Mouse (Mus musculus): ENCODE data around the gene Ufd1. TPM values are rescaled to one million over a fixed set of nuclear protein-coding genes. Genes with fewer than 3 reads are reported as not detected.
A peak's percentile ranks its signal among the peaks of the same experiment; 100 is the strongest.
"Not testable (repeated sequence)": the region's sequence is repeated elsewhere in the genome, so short reads cannot be mapped to it uniquely, and the experiment has no call there.

The Ufd1 gene
- polyA plus RNA-seq, 1 experiment from 2014 or later: 49.2 TPM

DNA sequence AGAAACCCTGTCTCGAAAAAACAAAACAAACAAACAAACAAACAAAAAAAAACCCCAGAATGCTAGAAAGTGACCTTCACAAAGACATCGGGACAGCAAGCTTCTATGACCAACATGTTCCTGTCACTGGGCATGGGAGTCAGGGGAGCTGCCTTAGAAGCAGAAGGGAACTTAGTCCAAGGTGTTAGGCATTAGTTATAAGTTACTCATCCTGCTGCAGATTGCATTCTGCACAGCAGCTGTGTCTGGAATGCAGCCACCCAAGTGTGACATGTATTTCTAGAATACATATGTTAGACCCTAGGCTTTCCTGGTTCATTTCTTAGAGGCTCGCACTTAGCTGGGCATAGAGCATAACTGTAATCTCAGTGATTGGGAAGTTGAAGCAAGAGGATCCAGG is 17.1 kb downstream of the Ufd1 start:
- H3K36me3 ChIP-seq (ENCODE audit: control insufficient read depth, insufficient read depth, low read length): peaks cover 96% of the 10 kb centered on the region
- no peaks in the 10 kb centered on the region for H3K9me3 ChIP-seq (ENCODE audit: control insufficient read depth, low read length)
- H3K27ac ChIP-seq (replicated peaks; ENCODE audit: low read depth, low read length): no peak overlapping the region
- no peaks in the 10 kb centered on the region for H3K27me3 ChIP-seq (replicated peaks; ENCODE audit: control insufficient read depth, insufficient read depth, low read length)
- no peaks in the 10 kb centered on the region for H3K4me1 ChIP-seq (ENCODE audit: control insufficient read depth, insufficient read depth, low read length)
- DNase-seq (ENCODE audit: low spot score): no peak
- H3K9ac ChIP-seq (ENCODE audit: low read depth, low read length): no peak overlapping the region
- no peak overlapping the region for H3K4me3 ChIP-seq (ENCODE audit: low read depth, low read length)
- no peak overlapping the region for H3K4me2 ChIP-seq (ENCODE audit: low read depth, low read length)
- ATAC-seq (ENCODE audit: low read depth): no peak
- over 99% methylated on average over 3 of the region's 3 CpGs for WGBS

- Histone ChIP-seq H3K4me3 (ENCODE audit: low read depth, low read length) (no peak overlapping the region), H3K9ac (ENCODE audit: low read depth, low read length) (no peak overlapping the region), H3K27me3 (replicated peaks; ENCODE audit: control insufficient read depth, insufficient read depth, low read length) (no peaks in the 10 kb centered on the region), H3K4me1 (ENCODE audit: control insufficient read depth, insufficient read depth, low read length) (no peaks in the 10 kb centered on the region), H3K9me3 (ENCODE audit: control insufficient read depth, low read length) (no peaks in the 10 kb centered on the region), H3K36me3 (ENCODE audit: control insufficient read depth, insufficient read depth, low read length) (peaks cover 98% of the 10 kb centered on the region), H3K4me2 (ENCODE audit: low read depth, low read length) (no peak overlapping the region), H3K27ac (replicated peaks; ENCODE audit: low read depth, low read length) (no peak overlapping the region)
- WGBS: 89% methylated on average over 6 of the region's 6 CpGs
- no peak for ATAC-seq (ENCODE audit: low read depth)
- no peak for DNase-seq (ENCODE audit: low spot score)
Measured at GRCm38 (mm10) chr16:18829102-18829501, 17.5 kb downstream of the Ufd1 start.

DNA sequence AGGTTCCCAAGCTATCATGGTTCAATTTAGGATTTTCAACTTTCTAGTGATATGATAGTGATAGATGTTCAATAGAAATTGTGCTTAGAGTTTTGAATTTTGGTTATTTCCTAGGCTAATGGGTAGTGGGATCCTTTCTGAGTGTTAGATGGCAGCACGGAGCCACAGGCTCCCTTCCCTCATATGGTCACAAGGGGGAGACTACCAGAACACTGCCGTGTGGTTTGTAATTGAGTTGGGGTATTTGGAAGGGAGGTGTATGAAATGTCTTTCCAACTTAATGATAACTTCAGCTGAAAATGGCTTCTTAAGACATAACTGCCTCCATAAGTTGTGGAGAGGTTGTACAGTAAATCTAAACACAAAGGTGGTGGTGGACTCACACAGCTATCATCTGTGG is 21.9 kb downstream of the Ufd1 start:
- no peak overlapping the region for H3K27ac ChIP-seq (replicated peaks; ENCODE audit: low read depth, low read length)
- no peak overlapping the region for H3K4me3 ChIP-seq (ENCODE audit: low read depth, low read length)
- H3K27me3 ChIP-seq (replicated peaks; ENCODE audit: control insufficient read depth, insufficient read depth, low read length): no peaks in the 10 kb centered on the region
- ATAC-seq (ENCODE audit: low read depth): no peak
- 72% methylated on average over 2 of the region's 2 CpGs for WGBS
- H3K4me1 ChIP-seq (ENCODE audit: control insufficient read depth, insufficient read depth, low read length): peaks cover 5% of the 10 kb centered on the region; the same call in 1 of the 2 replicates
- no peak overlapping the region for H3K4me2 ChIP-seq (ENCODE audit: low read depth, low read length)
- peaks cover 70% of the 10 kb centered on the region for H3K36me3 ChIP-seq (ENCODE audit: control insufficient read depth, insufficient read depth, low read length)
- DNase-seq (ENCODE audit: low spot score): no peak
- no peaks in the 10 kb centered on the region for H3K9me3 ChIP-seq (ENCODE audit: control insufficient read depth, low read length)
- H3K9ac ChIP-seq (ENCODE audit: low read depth, low read length): no peak overlapping the region

DNA sequence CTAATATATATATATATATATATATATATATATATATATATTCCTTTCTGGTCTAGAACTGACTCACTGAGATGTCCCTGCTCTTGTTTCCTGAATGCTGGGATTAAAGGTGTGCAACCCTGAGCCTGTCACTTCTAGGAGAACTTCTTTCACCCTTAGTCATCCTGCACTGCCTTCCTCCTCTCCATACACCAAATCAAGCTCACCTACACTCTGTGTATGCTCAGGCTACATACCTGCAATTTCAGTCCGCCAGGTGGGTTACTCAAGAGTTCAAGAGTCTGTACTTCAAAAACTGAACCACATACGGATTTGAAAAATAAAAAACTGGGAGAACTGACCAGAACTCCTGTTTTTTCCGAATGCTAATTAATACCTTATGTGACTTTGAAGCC is 24.5 kb downstream of the Ufd1 start:
- Histone ChIP-seq H3K36me3 (ENCODE audit: control insufficient read depth, insufficient read depth, low read length) (peaks cover 53% of the 10 kb centered on the region), H3K9me3 (ENCODE audit: control insufficient read depth, low read length) (no peaks in the 10 kb centered on the region), H3K4me1 (ENCODE audit: control insufficient read depth, insufficient read depth, low read length) (peaks cover 5% of the 10 kb centered on the region; the same call in 1 of the 2 replicates), H3K9ac (ENCODE audit: low read depth, low read length) (peak overlapping the region; percentile 92), H3K4me3 (ENCODE audit: low read depth, low read length) (peak overlapping the region; percentile 85), H3K27ac (replicated peaks; ENCODE audit: low read depth, low read length) (no peak overlapping the region), H3K4me2 (ENCODE audit: low read depth, low read length) (peak overlapping the region; percentile 75), H3K27me3 (replicated peaks; ENCODE audit: control insufficient read depth, insufficient read depth, low read length) (no peaks in the 10 kb centered on the region)
- DNase-seq (ENCODE audit: low spot score): no peak
- 25% methylated on average over 3 of the region's 3 CpGs for WGBS
- peak; percentile 30 for ATAC-seq (ENCODE audit: low read depth)

GRCm38 (mm10) chr16:18836468-18837208 is 25.1 kb downstream of the Ufd1 start, which contains the start of the genes 2510002D24Rik and Gm28539:
TSS of gene 2510002D24Rik (plus strand) at chr16:18836578.
TSS of gene Gm28539 (plus strand) at chr16:18836584.
- WGBS: under 1% methylated on average over 28 of the region's 46 CpGs
- Histone ChIP-seq H3K4me2 (ENCODE audit: low read depth, low read length) (peak within 1 kb of the TSS; percentile 75), H3K27ac (replicated peaks; ENCODE audit: low read depth, low read length) (peak within 1 kb of the TSS; percentile 55; the same call in 1 of the 2 replicates), H3K27me3 (replicated peaks; ENCODE audit: control insufficient read depth, insufficient read depth, low read length) (no peaks in the 10 kb centered on the region), H3K36me3 (ENCODE audit: control insufficient read depth, insufficient read depth, low read length) (peaks cover 47% of the 10 kb centered on the region), H3K4me1 (ENCODE audit: control insufficient read depth, insufficient read depth, low read length) (peaks cover 5% of the 10 kb centered on the region; the same call in 1 of the 2 replicates), H3K9ac (ENCODE audit: low read depth, low read length) (peak within 1 kb of the TSS; percentile 92), H3K4me3 (ENCODE audit: low read depth, low read length) (peak within 1 kb of the TSS; percentile 85), H3K9me3 (ENCODE audit: control insufficient read depth, low read length) (no peaks in the 10 kb centered on the region)
- peak; percentile 99 for ATAC-seq (ENCODE audit: low read depth)
- DNase-seq (ENCODE audit: low spot score): peak; percentile 96

DNA sequence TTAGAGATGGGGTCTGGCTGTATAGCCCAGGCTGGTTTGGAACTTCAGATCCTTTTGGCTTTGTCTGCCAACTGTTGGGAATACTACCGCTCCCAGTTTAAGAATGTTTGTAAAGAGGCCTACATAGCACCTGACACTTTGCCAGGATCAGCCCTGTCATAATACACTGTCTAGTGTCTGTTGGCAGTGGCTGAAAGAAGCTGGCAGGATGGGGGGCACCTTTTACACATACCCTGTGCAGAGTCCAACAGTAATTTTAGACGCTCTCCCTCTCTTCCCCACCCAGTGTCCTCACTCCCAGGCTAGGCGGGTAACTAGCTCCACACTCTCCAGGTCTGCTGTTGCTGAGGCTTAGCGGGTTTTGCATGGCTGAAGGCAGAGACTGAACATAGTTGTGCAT is 26.8 kb downstream of the Ufd1 start:
- no peak overlapping the region for H3K27ac ChIP-seq (replicated peaks; ENCODE audit: low read depth, low read length)
- H3K4me3 ChIP-seq (ENCODE audit: low read depth, low read length): no peak overlapping the region
- H3K27me3 ChIP-seq (replicated peaks; ENCODE audit: control insufficient read depth, insufficient read depth, low read length): no peaks in the 10 kb centered on the region
- DNase-seq (ENCODE audit: low spot score): no peak
- H3K36me3 ChIP-seq (ENCODE audit: control insufficient read depth, insufficient read depth, low read length): peaks cover 30% of the 10 kb centered on the region
- H3K9ac ChIP-seq (ENCODE audit: low read depth, low read length): no peak overlapping the region
- H3K9me3 ChIP-seq (ENCODE audit: control insufficient read depth, low read length): no peaks in the 10 kb centered on the region
- WGBS: 96% methylated on average over 4 of the region's 4 CpGs
- no peak overlapping the region for H3K4me2 ChIP-seq (ENCODE audit: low read depth, low read length)
- no peak for ATAC-seq (ENCODE audit: low read depth)
- H3K4me1 ChIP-seq (ENCODE audit: control insufficient read depth, insufficient read depth, low read length): peaks cover 5% of the 10 kb centered on the region; the same call in 1 of the 2 replicates

DNA sequence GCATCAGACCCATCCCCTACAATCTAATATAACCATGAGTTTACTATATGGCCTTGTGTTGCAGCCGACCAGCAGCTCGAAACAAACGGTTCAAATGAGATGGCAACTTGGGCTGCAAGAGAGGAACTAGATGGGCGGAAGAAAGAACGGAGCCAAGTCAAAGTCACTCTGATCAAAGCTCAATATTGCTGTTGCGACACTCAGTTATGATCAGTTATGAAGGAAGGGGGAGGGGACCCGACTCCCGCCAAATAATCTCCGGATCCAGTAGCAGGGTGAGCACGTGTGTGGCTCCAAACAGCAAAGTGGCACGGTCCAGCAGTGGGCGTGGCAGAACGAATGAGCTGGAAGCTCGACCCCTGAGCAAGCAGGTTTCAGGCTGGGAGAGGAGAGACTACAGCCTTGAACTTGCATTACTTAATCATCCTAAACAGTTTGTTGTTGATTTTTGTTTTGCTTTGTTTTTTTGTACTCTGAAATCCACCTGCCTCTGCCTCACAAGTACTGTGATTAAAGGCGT is 34.8 kb downstream of the Ufd1 start:
- Histone ChIP-seq H3K9ac (ENCODE audit: low read depth, low read length) (no peak overlapping the region), H3K4me3 (ENCODE audit: low read depth, low read length) (no peak overlapping the region), H3K27ac (replicated peaks; ENCODE audit: low read depth, low read length) (no peak overlapping the region), H3K4me1 (ENCODE audit: control insufficient read depth, insufficient read depth, low read length) (no peaks in the 10 kb centered on the region), H3K9me3 (ENCODE audit: control insufficient read depth, low read length) (no peaks in the 10 kb centered on the region), H3K36me3 (ENCODE audit: control insufficient read depth, insufficient read depth, low read length) (no peaks in the 10 kb centered on the region), H3K27me3 (replicated peaks; ENCODE audit: control insufficient read depth, insufficient read depth, low read length) (no peaks in the 10 kb centered on the region), H3K4me2 (ENCODE audit: low read depth, low read length) (no peak overlapping the region)
- DNase-seq (ENCODE audit: low spot score): no peak
- ATAC-seq (ENCODE audit: low read depth): no peak
- WGBS: 86% methylated on average over 15 of the region's 15 CpGs

GRCm38 (mm10) chr16:18849521-18850190 is 38.1 kb downstream of the Ufd1 start:
- not testable (repeated sequence) for H3K36me3 ChIP-seq (ENCODE audit: control insufficient read depth, insufficient read depth, low read length); H3K9ac ChIP-seq (ENCODE audit: low read depth, low read length); H3K27ac ChIP-seq (replicated peaks; ENCODE audit: low read depth, low read length); H3K9me3 ChIP-seq (ENCODE audit: control insufficient read depth, low read length); DNase-seq (ENCODE audit: low spot score); H3K27me3 ChIP-seq (replicated peaks; ENCODE audit: control insufficient read depth, insufficient read depth, low read length); ATAC-seq (ENCODE audit: low read depth); H3K4me1 ChIP-seq (ENCODE audit: control insufficient read depth, insufficient read depth, low read length); H3K4me3 ChIP-seq (ENCODE audit: low read depth, low read length); H3K4me2 ChIP-seq (ENCODE audit: low read depth, low read length)
- WGBS: 93% methylated on average over 14 of the region's 17 CpGs

Measured in embryonic facial prominence, embryonic 14.5 days (tissue).